Mouse (Mus musculus) CH12.LX (cell line): ENCODE measurements around the gene Nyx. TPM values are rescaled to one million over a fixed set of nuclear protein-coding genes. Genes with fewer than 3 reads are reported as not detected.

Experiments used
- DNase-seq: peaks from one replicate; pipeline ENCODE4 v3.0.0-alpha.2; 2013; ENCODE audit errors: extremely low read depth
- H3K27ac ChIP-seq: 2 replicates; pipeline ENCODE4 v1.5.1; 2012; ENCODE audit warnings: low read depth, mild to moderate bottlenecking, control low read depth, moderate library complexity; ENCODE audit not compliant: insufficient read depth
- H3K27me3 ChIP-seq: replicated peaks from 2 replicates; pipeline ENCODE3; 2012; ENCODE audit warnings: inconsistent platforms
- H3K36me3 ChIP-seq, 2 experiments: replicated peaks in 1 of 2; 2 replicates each; pipeline versions ENCODE3 to v1.6.1; 2012; ENCODE audit warnings: inconsistent platforms in 1 of 2, low read length in 1 of 2, mild to moderate bottlenecking in 1 of 2, mixed read lengths in 1 of 2, moderate library complexity in 1 of 2; ENCODE audit not compliant: control insufficient read depth in 1 of 2, insufficient read depth in 1 of 2
- H3K4me1 ChIP-seq, 2 experiments: 2 replicates each; pipeline ENCODE4 v1.6.1; 2012; ENCODE audit warnings: inconsistent platforms in 1 of 2, moderate library complexity in 1 of 2; ENCODE audit not compliant: insufficient read depth in 2 of 2, control insufficient read depth in 1 of 2
- H3K4me2 ChIP-seq: 2 replicates; pipeline ENCODE4 v1.6.1; 2012; ENCODE audit warnings: low read depth, mild to moderate bottlenecking, control low read depth; ENCODE audit not compliant: poor library complexity, insufficient read depth, severe bottlenecking
- H3K4me3 ChIP-seq, 3 experiments: fragments of 150-350 bp in 1 of 3; sonication (generic) in 1 of 3; replicated peaks in 1 of 3; 2 replicates each; pipeline versions ENCODE3 to v1.5.1; 2011 to 2012; ENCODE audit warnings: low read depth in 2 of 3, low read length in 2 of 3, mild to moderate bottlenecking in 2 of 3, moderate library complexity in 2 of 3, control low read depth in 1 of 3, improper control_type of control experiment in 1 of 3, inconsistent platforms in 1 of 3, mixed read lengths in 1 of 3; ENCODE audit not compliant: poor library complexity in 1 of 3
- H3K79me2 ChIP-seq: replicated peaks from 2 replicates; pipeline ENCODE4 v1.6.1; 2012; ENCODE audit warnings: mild to moderate bottlenecking, moderate library complexity; ENCODE audit not compliant: control insufficient read depth, poor library complexity, insufficient read depth, severe bottlenecking; ENCODE audit errors: extremely low read depth
- H3K9ac ChIP-seq: 2 replicates; pipeline ENCODE4 v1.6.1; 2012; ENCODE audit warnings: low read depth, mild to moderate bottlenecking, control low read depth, moderate library complexity; ENCODE audit not compliant: insufficient read depth
- H3K9me3 ChIP-seq: replicated peaks from 2 replicates; pipeline ENCODE3; 2012; ENCODE audit warnings: low read length, inconsistent platforms, mixed read lengths
- E2F4 ChIP-seq: IDR thresholded peaks from 2 replicates; pipeline ENCODE4 v1.6.1; 2011; ENCODE audit warnings: low read depth, low read length, improper control_type of control experiment; ENCODE audit not compliant: insufficient replicate concordance
- ETS1 ChIP-seq: conservative IDR thresholded peaks from 2 replicates; pipeline ENCODE4 v1.6.1; 2012; ENCODE audit warnings: low read depth, mild to moderate bottlenecking, inconsistent platforms, low read length, improper control_type of control experiment, moderate library complexity
- GABPA ChIP-seq: IDR thresholded peaks from 2 replicates; pipeline ENCODE4 v1.6.1; 2012; ENCODE audit warnings: low read depth, low read length, improper control_type of control experiment, inconsistent platforms; ENCODE audit not compliant: insufficient replicate concordance
- JUN ChIP-seq: IDR thresholded peaks from 2 replicates; pipeline ENCODE4 v1.6.1; 2011; ENCODE audit warnings: low read depth, mild to moderate bottlenecking, low read length, improper control_type of control experiment, moderate library complexity; ENCODE audit not compliant: insufficient read depth
- MAFK ChIP-seq: IDR thresholded peaks from 2 replicates; pipeline ENCODE4 v1.6.1; 2011; ENCODE audit warnings: low read length, improper control_type of control experiment; ENCODE audit not compliant: insufficient replicate concordance
- MAX ChIP-seq: IDR thresholded peaks from 2 replicates; pipeline ENCODE4 v1.6.1; 2011; ENCODE audit warnings: low read length, improper control_type of control experiment
- MAZ ChIP-seq: IDR thresholded peaks from 2 replicates; pipeline ENCODE4 v1.6.1; 2012; ENCODE audit warnings: low read depth, mild to moderate bottlenecking, inconsistent platforms, low read length, improper control_type of control experiment, moderate library complexity
- MXI1 ChIP-seq: IDR thresholded peaks from 2 replicates; pipeline ENCODE4 v1.6.1; 2011; ENCODE audit warnings: mild to moderate bottlenecking, low read depth, low read length, improper control_type of control experiment
- NELFE ChIP-seq: IDR thresholded peaks from 2 replicates; pipeline ENCODE4 v1.6.1; 2011; ENCODE audit warnings: low read depth, low read length, improper control_type of control experiment
- NRF1 ChIP-seq: IDR thresholded peaks from 2 replicates; pipeline ENCODE4 v1.6.1; 2014; ENCODE audit warnings: low read depth, mild to moderate bottlenecking, inconsistent platforms, low read length, improper control_type of control experiment, moderate library complexity
- PAX5 ChIP-seq: IDR thresholded peaks from 2 replicates; pipeline ENCODE4 v1.6.1; 2012; ENCODE audit warnings: low read length, inconsistent platforms, mixed read lengths
- POLR2AphosphoS2 ChIP-seq: IDR thresholded peaks from 2 replicates; pipeline ENCODE4 v1.6.1; 2011; ENCODE audit warnings: low read depth, low read length, improper control_type of control experiment
- RAD21 ChIP-seq: IDR thresholded peaks from 2 replicates; pipeline ENCODE4 v1.6.1; 2011; ENCODE audit warnings: low read depth, mild to moderate bottlenecking, low read length, improper control_type of control experiment, moderate library complexity
- RCOR1 ChIP-seq: conservative IDR thresholded peaks from 2 replicates; pipeline ENCODE4 v1.6.1; 2012; ENCODE audit warnings: low read depth, mild to moderate bottlenecking, inconsistent platforms, low read length, improper control_type of control experiment
- SIN3A ChIP-seq: IDR thresholded peaks from 2 replicates; pipeline ENCODE4 v1.6.1; 2012; ENCODE audit warnings: low read length, improper control_type of control experiment, inconsistent platforms
- SMC3 ChIP-seq: IDR thresholded peaks from 2 replicates; pipeline ENCODE4 v1.6.1; 2011; ENCODE audit warnings: low read depth, low read length, improper control_type of control experiment
- TBP ChIP-seq: conservative IDR thresholded peaks from 2 replicates; pipeline ENCODE4 v1.6.1; 2011; ENCODE audit warnings: low read depth, low read length, improper control_type of control experiment
- TCF12 ChIP-seq: IDR thresholded peaks from 2 replicates; pipeline ENCODE4 v1.6.1; 2014; ENCODE audit warnings: low read depth, mild to moderate bottlenecking, inconsistent platforms, low read length, improper control_type of control experiment
- USF2 ChIP-seq: conservative IDR thresholded peaks from 2 replicates; pipeline ENCODE4 v1.6.1; 2011; ENCODE audit warnings: low read depth, low read length, improper control_type of control experiment
- ZC3H11A ChIP-seq: IDR thresholded peaks from 2 replicates; pipeline ENCODE4 v1.6.1; 2012; ENCODE audit warnings: low read depth, mild to moderate bottlenecking, inconsistent platforms, low read length, improper control_type of control experiment
- ZMIZ1 ChIP-seq: IDR thresholded peaks from 2 replicates; pipeline ENCODE4 v1.6.1; 2012; ENCODE audit warnings: low read depth, mild to moderate bottlenecking, inconsistent platforms, low read length, improper control_type of control experiment
- ZNF384 ChIP-seq: IDR thresholded peaks from 2 replicates; pipeline ENCODE4 v1.6.1; 2012; ENCODE audit warnings: low read depth, low read length, improper control_type of control experiment, inconsistent platforms
- dilution Hi-C: fragments of 300-500 bp; cut with MboI; formaldehyde crosslinking; loops from 2 replicates; pipeline ENCODE4 v1.14.3; 2020; ENCODE audit warnings: low sequenced_read_pairs; ENCODE audit not compliant: extremely low pct_unique_long_range_greater_than_20kb, extremely low pct_ligation_motif_present
- in situ Hi-C: fragments of 300-500 bp; cut with MboI; formaldehyde crosslinking; loops from 3 replicates; pipeline ENCODE4 v1.14.3; 2019; ENCODE audit warnings: low sequenced_read_pairs, low pct_ligation_motif_present, low pct_unique_long_range_greater_than_20kb, mixed read lengths
- polyA plus RNA-seq: library from polyadenylated mRNA; unstranded; fragments of >175 nt; gene quantifications from 2 replicates; pipeline ENCODE4 v1.2.1, GENCODE M21; 2012; ENCODE audit warnings: low read depth; ENCODE audit not compliant: insufficient read length
- total RNA-seq, 2 experiments: library from RNA; depleted of rRNA; stranded (reverse); fragments of 300-350 nt in 1 of 2; fragments of >200 nt in 1 of 2; gene quantifications; 2 replicates each; pipeline ENCODE4 v1.2.3; 2012 to 2014

Nyx gene
- total and polyA plus RNA-seq, 3 experiments, result 0.04 TPM; not detected in 2

DNA sequence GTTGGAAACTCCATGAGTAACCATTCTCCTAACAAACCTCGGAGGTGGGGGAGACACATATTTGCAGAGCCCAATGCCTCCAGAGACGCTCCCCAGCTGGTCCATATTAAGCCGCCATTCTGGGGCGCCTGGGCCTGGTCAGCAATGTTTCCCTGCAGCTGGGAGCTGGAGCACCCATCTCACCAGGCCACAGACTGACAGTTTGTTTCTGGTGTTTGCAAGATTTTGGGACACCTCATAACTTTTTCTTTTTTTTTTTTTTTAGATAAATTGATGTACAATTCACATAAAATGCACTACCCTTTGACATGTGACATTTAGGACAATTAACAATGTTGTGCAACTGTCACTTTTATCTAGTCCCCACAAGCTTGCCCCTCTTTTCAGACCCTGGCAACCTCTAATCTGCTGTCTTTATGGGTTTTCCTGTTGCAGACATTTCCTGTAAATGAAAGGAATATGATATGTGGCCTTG, 6.9 kb downstream of the Nyx start:
- TF ChIP-seq MXI1, result no peak
- 0 out of 2 replicates have a peak, but pooled peaks have one; percentile 31 for TF ChIP-seq ETS1
- TF ChIP-seq RAD21, result no peak
- Histone ChIP-seq H3K27ac (no peak overlapping the region), H3K79me2 (no peaks in the 10 kb centered on the region), H3K4me3 (no peak overlapping the region), H3K27me3 (no peaks in the 10 kb centered on the region), H3K4me1 (no peaks in the 10 kb centered on the region), H3K36me3 (no peaks in the 10 kb centered on the region), H3K4me2 (no peak overlapping the region), H3K9me3 (no peaks in the 10 kb centered on the region), H3K9ac (no peak overlapping the region)
- in situ Hi-C loops, result loop anchor here (25.0 kb wide), 1 partner anchor 235 kb away; no protein-coding TSS in a partner anchor
- DNase-seq, result peak; percentile 14
- dilution Hi-C loops, result no loop called here

DNA sequence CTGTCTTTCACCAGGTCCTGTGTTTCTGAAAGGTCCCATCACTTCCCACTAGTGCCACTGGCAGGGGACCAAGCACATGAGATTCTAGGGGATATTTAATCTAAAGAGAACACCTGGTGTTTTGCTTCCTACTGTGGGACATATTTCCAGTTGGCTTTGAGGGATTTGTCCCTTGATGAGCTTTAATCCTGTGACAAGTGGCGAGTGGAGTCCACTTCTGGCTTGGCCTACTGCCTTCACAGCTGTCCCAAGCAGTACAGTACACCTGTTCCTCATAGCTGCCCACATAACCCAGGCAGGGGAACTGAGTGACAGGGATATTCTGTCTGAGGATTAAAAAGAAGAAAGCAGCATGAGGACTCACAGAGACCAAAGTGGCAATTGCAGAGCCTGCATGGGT, 9.5 kb downstream of the Nyx start:
- in situ Hi-C loops (no loop called here), dilution Hi-C loops (no loop called here)

DNA sequence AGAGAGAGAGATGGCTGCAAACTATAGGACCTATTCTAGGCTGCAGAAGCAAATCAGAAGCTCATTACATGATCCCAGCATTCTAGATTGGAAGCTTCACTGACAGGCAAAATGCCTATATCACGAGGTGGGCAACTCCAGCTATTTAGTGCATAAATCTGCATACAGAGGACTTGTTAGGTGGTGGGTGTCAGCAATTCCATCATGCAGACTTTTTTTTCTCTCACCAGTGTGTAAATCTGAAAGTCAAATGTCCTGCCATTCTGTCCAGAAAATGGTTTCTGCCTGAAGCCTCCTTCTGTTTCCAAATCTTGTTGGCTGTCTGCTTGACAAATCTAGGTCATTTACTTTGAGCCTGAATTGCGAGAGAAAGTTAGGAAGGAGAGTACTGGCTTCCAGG, 11.7 kb downstream of the Nyx start:
- TF ChIP-seq TCF12 (no peak), JUN (no peak), MAX (no peak), ZMIZ1 (no peak), MAFK (no peak), ZNF384 (no peak), SIN3A (no peak), GABPA (no peak), ETS1 (no peak), MAZ (no peak), NRF1 (no peak), POLR2AphosphoS2 (no peak), PAX5 (no peak)
- in situ Hi-C loops, result no loop called here
- H3K4me1 ChIP-seq, result no peaks in the 10 kb centered on the region
- H3K9me3 ChIP-seq, result no peaks in the 10 kb centered on the region
- H3K36me3 ChIP-seq, result no peaks in the 10 kb centered on the region
- no peak overlapping the region for H3K27ac ChIP-seq
- no peak overlapping the region for H3K4me3 ChIP-seq
- DNase-seq, result no peak
- no peak overlapping the region for H3K4me2 ChIP-seq
- H3K27me3 ChIP-seq, result no peaks in the 10 kb centered on the region
- dilution Hi-C loops, result no loop called here
- H3K79me2 ChIP-seq, result no peaks in the 10 kb centered on the region
- H3K9ac ChIP-seq, result no peak overlapping the region

More for the DNA sequence above, 9.5 kb downstream of the Nyx start:
- H3K4me3 ChIP-seq, result no peak overlapping the region
- H3K36me3 ChIP-seq, result no peaks in the 10 kb centered on the region
- H3K27ac ChIP-seq, result no peak overlapping the region
- no peak overlapping the region for H3K4me2 ChIP-seq
- no peaks in the 10 kb centered on the region for H3K9me3 ChIP-seq
- no peak for TF ChIP-seq E2F4
- TF ChIP-seq ZC3H11A, result no peak
- no peak for TF ChIP-seq SIN3A
- TF ChIP-seq NELFE, result no peak
- no peak for TF ChIP-seq TBP
- TF ChIP-seq USF2, result no peak
- no peak for TF ChIP-seq RCOR1
- TF ChIP-seq SMC3, result no peak
- no peak for DNase-seq
- H3K27me3 ChIP-seq, result no peaks in the 10 kb centered on the region
- no peaks in the 10 kb centered on the region for H3K4me1 ChIP-seq
- no peak overlapping the region for H3K9ac ChIP-seq
- H3K79me2 ChIP-seq, result no peaks in the 10 kb centered on the region
